Mouse (Mus musculus) lung, adult 2 months (tissue): ENCODE data around the gene Bst1.

Experiments used
- CTCF ChIP-seq: fragments of 200-500 bp; IDR thresholded peaks from 2 replicates; pipeline ENCODE4 v1.5.1; 2011; ENCODE audit warnings: mild to moderate bottlenecking, low read length, control low read depth; ENCODE audit not compliant: insufficient read depth
- POLR2A ChIP-seq: fragments of 200-500 bp; IDR thresholded peaks from 2 replicates; pipeline ENCODE4 v1.6.1; 2011; ENCODE audit warnings: low read depth, mild to moderate bottlenecking, control low read depth, low read length, borderline replicate concordance; ENCODE audit errors: extremely low read depth

- TF ChIP-seq CTCF = peak; percentile 45
- no peak for TF ChIP-seq POLR2A
Observed at GRCm38 (mm10) chr5:43836590-43836989, 17.9 kb downstream of the Bst1 start.
